Mouse (Mus musculus) olfactory bulb, adult 2 months (tissue): Measurements from ENCODE around the gene Itgb4.

Experiments used
- CTCF ChIP-seq: fragments of 200-500 bp; IDR thresholded peaks from 2 replicates; pipeline ENCODE4 v1.5.1; 2012; ENCODE audit warnings: low read depth, mild to moderate bottlenecking, low read length, moderate library complexity; ENCODE audit not compliant: insufficient read depth
- POLR2A ChIP-seq: fragments of 200-500 bp; IDR thresholded peaks from 2 replicates; pipeline ENCODE4 v1.6.1; 2012; ENCODE audit warnings: mild to moderate bottlenecking, low read depth, low read length, moderate library complexity; ENCODE audit not compliant: insufficient read depth

- TF ChIP-seq CTCF (no peak), POLR2A (no peak)
These were observed 35.2 kb downstream of the Itgb4 start for GRCm38 (mm10) chr11:116009661-116010060.
